Mouse (Mus musculus) lung, postnatal 0 days (tissue): ENCODE data around the gene Sorcs3. TPM values are rescaled to one million over a fixed set of nuclear protein-coding genes. Genes with fewer than 3 reads are reported as not detected.

Experiments
- ATAC-seq: fragments of 200-750 bp; cut with Nextera tagmentation; 2 replicates; pipeline ENCODE4 v1.8.0; 2017; ENCODE audit warnings: moderate library complexity
- DNase-seq: peaks from one replicate; pipeline ENCODE4 v3.0.0-alpha.2; 2016; ENCODE audit warnings: low spot score
- H3K27ac ChIP-seq: fragments of 300-500 bp; sonication (generic); 2 replicates; pipeline ENCODE4 v1.5.1; 2014; ENCODE audit warnings: antibody characterized with exemption, mild to moderate bottlenecking, low read length, mixed read lengths
- H3K27me3 ChIP-seq: fragments of 300-500 bp; sonication (generic); replicated peaks from 2 replicates; pipeline ENCODE4 v1.6.1; 2014; ENCODE audit warnings: low read length, mixed read lengths; ENCODE audit not compliant: insufficient read depth
- H3K36me3 ChIP-seq: fragments of 300-500 bp; sonication (generic); 2 replicates; pipeline ENCODE4 v1.6.1; 2014; ENCODE audit warnings: low read length, mixed read lengths; ENCODE audit not compliant: insufficient read depth
- H3K4me1 ChIP-seq: fragments of 300-500 bp; sonication (generic); 2 replicates; pipeline ENCODE4 v1.6.1; 2014; ENCODE audit warnings: antibody characterized with exemption, low read depth, low read length, mixed read lengths; ENCODE audit not compliant: insufficient read depth
- H3K4me2 ChIP-seq: fragments of 300-500 bp; sonication (generic); replicated peaks from 2 replicates; pipeline ENCODE4 v1.6.1; 2014; ENCODE audit warnings: low read depth, mild to moderate bottlenecking, low read length, moderate library complexity, mixed read lengths
- H3K4me3 ChIP-seq: fragments of 300-500 bp; sonication (generic); 2 replicates; pipeline ENCODE4 v1.5.1; 2014; ENCODE audit warnings: low read depth, low read length
- H3K9ac ChIP-seq: fragments of 300-500 bp; sonication (generic); replicated peaks from 2 replicates; pipeline ENCODE4 v1.6.1; 2014; ENCODE audit warnings: low read depth, mild to moderate bottlenecking
- H3K9me3 ChIP-seq: fragments of 300-500 bp; sonication (generic); 2 replicates; pipeline ENCODE4 v1.6.1; 2016; ENCODE audit warnings: low read length, mixed read lengths
- CTCF ChIP-seq: IDR thresholded peaks from 2 replicates; pipeline ENCODE4 v1.5.1; 2016; ENCODE audit warnings: antibody characterized with exemption, mild to moderate bottlenecking
- EP300 ChIP-seq: IDR thresholded peaks from 2 replicates; pipeline ENCODE4 v1.6.1; 2016; ENCODE audit warnings: antibody characterized with exemption, mild to moderate bottlenecking, control low read depth
- WGBS: fragments of 180-500 bp; shearing (Covaris S2); extraction: QIAGEN DNeasy Blood & Tissue Kit; methylation state at CpG from one replicate; pipeline ENCODE4 v1.1.7; 2014; 5-methylcytosine and 5-hydroxymethylcytosine counted together
- polyA plus RNA-seq: library from polyadenylated mRNA; unstranded; fragments of >200 nt; fragmentation: Nextera tagmentation; extraction: Ambion mirVana; gene quantifications from 2 replicates; pipeline ENCODE4 v1.2.1, GENCODE M21; 2015

The Sorcs3 gene
- polyA plus RNA-seq, 1 experiment from 2014 or later, result 0.02 TPM

DNA sequence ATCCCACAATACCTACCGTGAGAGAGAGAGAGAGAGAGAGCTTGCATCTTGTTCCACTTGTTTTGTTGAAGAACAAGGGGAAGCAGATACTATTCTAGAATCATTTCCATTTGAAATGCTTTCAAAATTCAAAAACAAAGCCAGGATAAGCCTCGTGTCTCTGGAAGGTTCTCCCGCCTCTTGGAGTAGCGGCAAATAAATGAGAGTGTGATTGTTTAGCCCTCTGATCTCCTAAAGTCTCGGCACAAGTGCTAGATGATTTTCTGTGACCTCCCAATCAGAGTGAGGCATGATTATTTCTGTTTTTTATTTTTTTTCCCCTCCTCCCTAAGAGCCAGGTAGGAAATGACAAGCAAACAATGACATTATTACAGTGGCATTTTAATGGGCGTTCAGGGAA, 121.3 kb downstream of the Sorcs3 start:
- Histone ChIP-seq H3K36me3 (no peaks in the 10 kb centered on the region), H3K27ac (no peak overlapping the region), H3K4me2 (no peak overlapping the region), H3K4me3 (no peak overlapping the region), H3K9me3 (no peaks in the 10 kb centered on the region), H3K9ac (no peak overlapping the region), H3K4me1 (no peaks in the 10 kb centered on the region), H3K27me3 (no peaks in the 10 kb centered on the region)
- no peak for ATAC-seq
- TF ChIP-seq EP300, result no peak
- TF ChIP-seq CTCF, result no peak
- WGBS, result 54% methylated on average over 6 of the region's 6 CpGs
- no peak for DNase-seq

GRCm38 (mm10) chr19:48328171-48328570, 122.3 kb downstream of the Sorcs3 start:
- TF ChIP-seq CTCF (no peak), EP300 (no peak)
- no peaks in the 10 kb centered on the region for H3K27me3 ChIP-seq
- no peak overlapping the region for H3K9ac ChIP-seq
- DNase-seq, result no peak
- no peak for ATAC-seq
- H3K27ac ChIP-seq, result no peak overlapping the region
- no peaks in the 10 kb centered on the region for H3K9me3 ChIP-seq
- H3K4me2 ChIP-seq, result no peak overlapping the region
- H3K4me3 ChIP-seq, result no peak overlapping the region
- 68% methylated on average over 8 of the region's 8 CpGs for WGBS
- no peaks in the 10 kb centered on the region for H3K4me1 ChIP-seq
- no peaks in the 10 kb centered on the region for H3K36me3 ChIP-seq

- no peaks in the 10 kb centered on the region for H3K4me1 ChIP-seq
- H3K9me3 ChIP-seq, result no peaks in the 10 kb centered on the region
- H3K27ac ChIP-seq, result no peak overlapping the region
- no peak overlapping the region for H3K4me2 ChIP-seq
- DNase-seq, result peak; percentile 13
- peak; percentile 54 for TF ChIP-seq CTCF
- no peak for TF ChIP-seq EP300
- ATAC-seq, result no peak
- 3% methylated on average over 1 of the region's 1 CpGs for WGBS
- no peaks in the 10 kb centered on the region for H3K36me3 ChIP-seq
- no peaks in the 10 kb centered on the region for H3K27me3 ChIP-seq
- no peak overlapping the region for H3K4me3 ChIP-seq
- no peak overlapping the region for H3K9ac ChIP-seq
Observed at GRCm38 (mm10) chr19:48331640-48332039, 125.8 kb downstream of the Sorcs3 start.

- H3K4me2 ChIP-seq, result no peak overlapping the region
- H3K9me3 ChIP-seq, result no peaks in the 10 kb centered on the region
- no peak for DNase-seq
- H3K4me3 ChIP-seq, result no peak overlapping the region
- no peaks in the 10 kb centered on the region for H3K36me3 ChIP-seq
- 61% methylated on average over 2 of the region's 2 CpGs for WGBS
- no peak overlapping the region for H3K27ac ChIP-seq
- no peak overlapping the region for H3K9ac ChIP-seq
- H3K4me1 ChIP-seq, result no peaks in the 10 kb centered on the region
- no peaks in the 10 kb centered on the region for H3K27me3 ChIP-seq
- no peak for ATAC-seq
- TF ChIP-seq EP300 (no peak), CTCF (no peak)
Observed at GRCm38 (mm10) chr19:48333085-48333484, 127.3 kb downstream of the Sorcs3 start.

DNA sequence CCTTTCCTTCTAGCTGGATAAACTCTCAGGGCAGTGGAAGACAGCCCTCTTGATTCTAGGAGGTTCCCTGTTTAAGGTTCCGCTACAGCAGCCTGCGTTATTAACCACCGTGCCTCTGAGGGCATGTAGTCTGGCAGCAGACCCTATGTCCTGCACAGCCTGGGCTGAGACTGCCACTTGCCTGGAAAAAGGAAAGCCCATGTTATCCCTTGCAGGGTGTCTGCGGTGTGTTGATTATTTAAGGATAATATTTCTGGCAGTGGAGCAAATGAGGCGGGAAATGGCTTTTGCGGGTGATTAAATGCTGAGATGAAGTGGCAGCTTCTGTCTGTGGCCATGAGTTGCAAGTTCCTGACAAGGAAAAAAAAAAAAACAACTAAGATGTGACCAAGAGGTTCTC, 131.6 kb downstream of the Sorcs3 start:
- no peak overlapping the region for H3K4me3 ChIP-seq
- no peak overlapping the region for H3K9ac ChIP-seq
- ATAC-seq, result no peak
- no peak overlapping the region for H3K4me2 ChIP-seq
- no peaks in the 10 kb centered on the region for H3K27me3 ChIP-seq
- 77% methylated on average over 6 of the region's 6 CpGs for WGBS
- H3K9me3 ChIP-seq, result no peaks in the 10 kb centered on the region
- H3K4me1 ChIP-seq, result no peaks in the 10 kb centered on the region
- no peaks in the 10 kb centered on the region for H3K36me3 ChIP-seq
- no peak for DNase-seq
- no peak overlapping the region for H3K27ac ChIP-seq
- TF ChIP-seq CTCF, result no peak
- no peak for TF ChIP-seq EP300

GRCm38 (mm10) chr19:48338098-48338497, 132.3 kb downstream of the Sorcs3 start:
- Histone ChIP-seq H3K4me3 (no peak overlapping the region), H3K36me3 (no peaks in the 10 kb centered on the region), H3K27ac (no peak overlapping the region), H3K4me1 (no peaks in the 10 kb centered on the region), H3K9me3 (no peaks in the 10 kb centered on the region), H3K4me2 (no peak overlapping the region), H3K27me3 (no peaks in the 10 kb centered on the region), H3K9ac (no peak overlapping the region)
- WGBS, result 70% methylated on average over 5 of the region's 5 CpGs
- DNase-seq (no peak), ATAC-seq (no peak)
- TF ChIP-seq CTCF (no peak), EP300 (no peak)

- H3K27me3 ChIP-seq, result no peaks in the 10 kb centered on the region
- no peak overlapping the region for H3K9ac ChIP-seq
- H3K9me3 ChIP-seq, result no peaks in the 10 kb centered on the region
- no peaks in the 10 kb centered on the region for H3K4me1 ChIP-seq
- WGBS, result 63% methylated on average over 4 of the region's 4 CpGs
- H3K4me3 ChIP-seq, result no peak overlapping the region
- H3K27ac ChIP-seq, result no peak overlapping the region
- no peaks in the 10 kb centered on the region for H3K36me3 ChIP-seq
- ATAC-seq (no peak), DNase-seq (no peak)
- no peak overlapping the region for H3K4me2 ChIP-seq
- TF ChIP-seq CTCF, result no peak
- TF ChIP-seq EP300, result no peak
Observed at GRCm38 (mm10) chr19:48342770-48343169, 136.9 kb downstream of the Sorcs3 start.
